8 mouse cellular contexts compared by ENCODE assay signal in the genomic region with DNA sequence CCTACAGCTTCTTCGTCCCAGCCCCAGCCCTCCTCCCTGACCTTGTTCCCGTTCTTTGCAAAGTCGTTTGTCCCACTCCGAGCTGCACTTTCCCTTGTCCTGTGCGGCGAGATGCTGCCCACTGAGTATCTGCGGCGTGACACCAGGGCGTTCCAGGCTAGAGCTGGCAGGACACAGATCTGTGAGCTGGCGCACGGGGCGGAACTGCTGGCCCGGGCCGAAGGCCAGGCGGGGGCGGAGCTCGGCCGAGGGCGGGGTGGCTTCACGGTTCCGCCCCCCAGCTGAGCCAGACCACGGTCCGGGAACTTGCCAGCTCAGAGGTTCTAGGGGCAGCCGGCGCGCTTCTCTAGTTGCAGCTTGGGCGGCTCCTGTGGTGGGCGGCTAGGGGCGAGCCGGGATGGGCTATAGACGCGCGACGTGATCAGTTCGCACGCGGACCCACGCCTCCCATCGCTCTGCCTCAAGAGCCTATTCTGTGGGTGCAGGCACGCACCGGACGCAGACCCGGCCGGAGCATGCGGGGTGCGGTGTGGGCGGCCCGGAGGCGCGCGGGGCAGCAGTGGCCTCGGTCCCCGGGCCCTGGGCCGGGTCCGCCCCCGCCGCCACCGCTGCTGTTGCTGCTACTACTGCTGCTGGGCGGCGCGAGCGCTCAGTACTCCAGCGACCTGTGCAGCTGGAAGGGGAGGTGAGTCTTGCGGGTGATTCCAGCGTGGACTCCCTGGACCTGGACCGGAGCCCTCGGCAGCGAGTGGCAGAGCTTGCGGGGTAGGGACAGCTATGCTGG. TPM values are rescaled to one million over a fixed set of nuclear protein-coding genes. Genes with fewer than 3 reads are reported as not detected.
DNase-seq lines count a peak whose midpoint lies in the region; ATAC-seq and TF ChIP-seq lines count a peak whose summit lies in the region.

No protein-coding gene starts in this region.

- no peak overlapping the region for H3K27ac ChIP-seq in MEL (ENCODE audit: control insufficient read depth, low read depth, low read length)
- no peak overlapping the region for H3K27ac ChIP-seq in cerebellum, adult 2 months (ENCODE audit: insufficient read depth, low read length)
- no peak overlapping the region; the same call in 1 of the 2 replicates for H3K27ac ChIP-seq in forebrain, postnatal 0 days (ENCODE audit: low read depth, low read length)
- H3K27ac ChIP-seq in lung, embryonic 14.5 days (ENCODE audit: low read depth) = peak overlapping the region; percentile 76
- H3K27ac ChIP-seq in thymus, adult 2 months (ENCODE audit: control insufficient read depth, insufficient read depth, low read length) = no peak overlapping the region

- peak overlapping the region; percentile 63 for H3K9ac ChIP-seq in MEL (ENCODE audit: control insufficient read depth, low read depth, low read length, poor library complexity, severe bottlenecking)
- peak overlapping the region; percentile 57 for H3K9ac ChIP-seq in forebrain, postnatal 0 days
- H3K9ac ChIP-seq in lung, embryonic 14.5 days = peak overlapping the region; percentile 66

- peak overlapping the region; percentile 100 for H3K4me2 ChIP-seq in forebrain, postnatal 0 days (ENCODE audit: low read depth)
- peak overlapping the region; percentile 88 for H3K4me2 ChIP-seq in lung, embryonic 14.5 days

- H3K4me1 ChIP-seq in MEL (ENCODE audit: control insufficient read depth in 1 of 2, insufficient read depth in 2 of 2, low read length in 2 of 2) = peaks cover 4 to 21% of the 10 kb centered on the region in 2 experiments; a peak in 3 of 4 replicates
- H3K4me1 ChIP-seq in cerebellum, adult 2 months (ENCODE audit: control insufficient read depth, insufficient read depth, low read length) = no peaks in the 10 kb centered on the region
- no peaks in the 10 kb centered on the region for H3K4me1 ChIP-seq in forebrain, postnatal 0 days (ENCODE audit: insufficient read depth)
- peaks cover 6% of the 10 kb centered on the region for H3K4me1 ChIP-seq in lung, embryonic 14.5 days (ENCODE audit: insufficient read depth)
- peaks cover 30% of the 10 kb centered on the region for H3K4me1 ChIP-seq in thymus, adult 2 months (replicated peaks; ENCODE audit: control insufficient read depth, insufficient read depth, low read length)

- H3K36me3 ChIP-seq in MEL (ENCODE audit: control insufficient read depth in 1 of 2, insufficient read depth in 2 of 2, low read length in 2 of 2) = peaks cover 0 to 10% of the 10 kb centered on the region in 2 experiments; a peak in 2 of 4 replicates
- no peaks in the 10 kb centered on the region for H3K36me3 ChIP-seq in forebrain, postnatal 0 days (ENCODE audit: insufficient read depth)
- no peaks in the 10 kb centered on the region for H3K36me3 ChIP-seq in lung, embryonic 14.5 days (ENCODE audit: insufficient read depth)
- no peaks in the 10 kb centered on the region for H3K36me3 ChIP-seq in thymus, adult 2 months (ENCODE audit: control insufficient read depth, insufficient read depth, low read length)

- H3K79me2 ChIP-seq in MEL (ENCODE audit: control insufficient read depth, insufficient read depth, low read length, poor library complexity) = no peaks in the 10 kb centered on the region

- no peak for TF ChIP-seq RAD21 in MEL (IDR thresholded peaks at IDR 0.05; ENCODE audit: low read depth, low read length)

- ATAC-seq in forebrain, postnatal 0 days = peak; percentile 81
- ATAC-seq in lung, embryonic 14.5 days (ENCODE audit: insufficient read depth) = peak; percentile 94
- peak; percentile 73 for ATAC-seq in neutrophil, adult 5-6 weeks (ENCODE audit: extremely low read depth, insufficient number of reproducible peaks, low FRiP score, poor library complexity, severe bottlenecking)

- peak overlapping the region; percentile 69 to 75 for H3K4me3 ChIP-seq in MEL (ENCODE audit: control insufficient read depth in 1 of 2, insufficient read depth in 1 of 2, low read depth in 2 of 2, low read length in 2 of 2)
- H3K4me3 ChIP-seq in cerebellum, adult 2 months (replicated peaks; ENCODE audit: insufficient read depth, low read depth, low read length) = peak overlapping the region; percentile 56
- peak overlapping the region; percentile 65 for H3K4me3 ChIP-seq in forebrain, postnatal 0 days (ENCODE audit: low read depth, low read length)
- peak overlapping the region; percentile 73 for H3K4me3 ChIP-seq in lung, embryonic 14.5 days (ENCODE audit: low read depth, low read length)
- peak overlapping the region; percentile 41 for H3K4me3 ChIP-seq in thymus, adult 2 months (ENCODE audit: control insufficient read depth, insufficient read depth, low read length)

- no peaks in the 10 kb centered on the region for H3K9me3 ChIP-seq in MEL (replicated peaks; ENCODE audit: insufficient read depth, low read length)
- no peaks in the 10 kb centered on the region for H3K9me3 ChIP-seq in forebrain, postnatal 0 days (ENCODE audit: low read length)
- H3K9me3 ChIP-seq in lung, embryonic 14.5 days (ENCODE audit: low read depth, low read length) = no peaks in the 10 kb centered on the region

- DNase-seq in MEL (ENCODE audit: low read depth, low spot score) = peak; percentile 84
- DNase-seq in cerebellum, adult 2 months = peak; percentile 82
- DNase-seq in forebrain, postnatal 0 days = peak; percentile 72
- peak; percentile 95 to 98 for DNase-seq in heart, postnatal 36 days
- peak; percentile 62 to 73 for DNase-seq in layer of hippocampus, adult 8-10 months (ENCODE audit: low spot score in 2 of 2)
- peak; percentile 95 for DNase-seq in lung, embryonic 14.5 days
- DNase-seq in thymus, adult 2 months = peak; percentile 29

- no peak for TF ChIP-seq EP300 in MEL (IDR thresholded peaks at IDR 0.05; ENCODE audit: low read depth in 1 of 2, low read length in 2 of 2)

- H3K27me3 ChIP-seq in MEL (ENCODE audit: control insufficient read depth in 1 of 2, insufficient read depth in 2 of 2, low read length in 2 of 2) = no peaks in the 10 kb centered on the region
- no peaks in the 10 kb centered on the region for H3K27me3 ChIP-seq in cerebellum, adult 2 months (ENCODE audit: control insufficient read depth, insufficient read depth, low read length)
- H3K27me3 ChIP-seq in forebrain, postnatal 0 days (ENCODE audit: insufficient read depth, low read length) = peaks cover 15% of the 10 kb centered on the region; the same call in 1 of the 2 replicates
- peaks cover 3% of the 10 kb centered on the region; the same call in 1 of the 2 replicates for H3K27me3 ChIP-seq in lung, embryonic 14.5 days (ENCODE audit: insufficient read depth, low read length)
- H3K27me3 ChIP-seq in thymus, adult 2 months (ENCODE audit: control insufficient read depth, insufficient read depth, low read length) = peaks cover 15% of the 10 kb centered on the region; the same call in 1 of the 2 replicates

- intact Hi-C loops in heart, postnatal 36 days (cut with DNase I) = loop anchor here (1.0 to 10.0 kb wide), 5 partner anchors 29 to 468 kb away; a partner anchor contains a TSS

- peak; percentile 26 to 46; a peak in 1 of 4 replicates for TF ChIP-seq POLR2A in MEL (IDR thresholded peaks at IDR 0.05; ENCODE audit: control insufficient read depth in 1 of 2, insufficient read depth in 1 of 2, low read depth in 1 of 2, low read length in 2 of 2, poor library complexity in 1 of 2)
- no peak for TF ChIP-seq POLR2A in cerebellum, adult 2 months (IDR thresholded peaks at IDR 0.05; ENCODE audit: borderline replicate concordance, insufficient read depth, low read length)
- no peak for TF ChIP-seq POLR2A in thymus, adult 2 months (IDR thresholded peaks at IDR 0.05; ENCODE audit: control insufficient read depth, extremely low read depth, insufficient read depth, low read length, poor library complexity)

- TF ChIP-seq CTCF in MEL (IDR thresholded peaks at IDR 0.05 in 2 of 3, conservative IDR thresholded peaks at IDR 0.05 in 1 of 3; ENCODE audit: control insufficient read depth in 1 of 3, insufficient read depth in 1 of 3, low read depth in 2 of 3, low read length in 3 of 3, poor library complexity in 1 of 3, severe bottlenecking in 1 of 3) = no peak
- no peak for TF ChIP-seq CTCF in cerebellum, adult 2 months (IDR thresholded peaks at IDR 0.05; ENCODE audit: borderline replicate concordance, insufficient read depth, low read depth, low read length)
- no peak for TF ChIP-seq CTCF in forebrain, postnatal 0 days (IDR thresholded peaks at IDR 0.05; ENCODE audit: low read depth)
- TF ChIP-seq CTCF in lung, embryonic 14.5 days (IDR thresholded peaks at IDR 0.05; ENCODE audit: low read depth) = no peak
- no peak for TF ChIP-seq CTCF in thymus, adult 2 months (IDR thresholded peaks at IDR 0.05; ENCODE audit: borderline replicate concordance, control insufficient read depth, extremely low read depth, insufficient read depth, low read length, poor library complexity)

- WGBS in cerebellum, adult 2 months = under 1% methylated on average over 67 of the region's 69 CpGs
- under 1% methylated on average over 67 of the region's 69 CpGs for WGBS in forebrain, postnatal 0 days
- under 1% methylated on average over 68 of the region's 69 CpGs for WGBS in lung, embryonic 14.5 days
- WGBS in thymus, adult 2 months = 2% methylated on average over 69 of the region's 69 CpGs

RNA-seq across cellular contexts. Expression of a gene that starts 1.0 kb away (rescaled TPM):
- 2.7 TPM in 2 replicates for total RNA-seq in MEL (2012; rRNA removed)
- 1 to 10 TPM in 1 of 2 experiments, not detected in 1; 2.9 TPM for polyA plus RNA-seq in MEL (2012; ENCODE audit: insufficient read depth in 1 of 2, insufficient read length in 2 of 2, low read depth in 1 of 2, low replicate concordance in 2 of 2, missing spikeins in 1 of 2)
- polyA plus RNA-seq in cerebellum, adult 2 months (2012; rRNA removed) = 10.8 and 13.2 TPM in 2 replicates
- total RNA-seq in forebrain, postnatal 0 days (2014; rRNA removed) = 9.6 and 13.3 TPM in 2 replicates
- 8.2 and 9.3 TPM in 2 replicates for polyA plus RNA-seq in forebrain, postnatal 0 days (2015; fragmentation: Nextera tagmentation; extraction: Ambion mirVana)
- 10 to 100 TPM; 17.6 to 21.5 TPM for total RNA-seq in heart, postnatal 36 days (2021)
- total RNA-seq in layer of hippocampus, adult 8-10 months (2022) = 10 to 100 TPM in 3 of 4 experiments, 1 to 10 TPM in 1; 9.0 to 14.8 (median 12.3) TPM
- 18.6 and 20.2 TPM in 2 replicates for polyA plus RNA-seq in lung, embryonic 14.5 days (2014; fragmentation: Nextera tagmentation; extraction: Ambion mirVana)
- total RNA-seq in neutrophil, adult 5-6 weeks (2017) = 62.1 and 76.2 TPM in 2 replicates
- polyA plus RNA-seq in thymus, adult 2 months (2012; rRNA removed) = 15.2 and 17.6 TPM in 2 replicates

RNA-seq across cellular contexts. Expression of a gene that starts 29.4 kb away (rescaled TPM):
- 3.6 and 4.7 TPM in 2 replicates for total RNA-seq in MEL (2012; rRNA removed)
- 1 to 10 TPM in 1 of 2 experiments, not detected in 1; 5.6 TPM for polyA plus RNA-seq in MEL (2012; ENCODE audit: insufficient read depth in 1 of 2, insufficient read length in 2 of 2, low read depth in 1 of 2, low replicate concordance in 2 of 2, missing spikeins in 1 of 2)
- 5.4 and 5.5 TPM in 2 replicates for polyA plus RNA-seq in cerebellum, adult 2 months (2012; rRNA removed)
- total RNA-seq in forebrain, postnatal 0 days (2014; rRNA removed) = 9.3 and 11.0 TPM in 2 replicates
- polyA plus RNA-seq in forebrain, postnatal 0 days (2015; fragmentation: Nextera tagmentation; extraction: Ambion mirVana) = 5.1 and 6.1 TPM in 2 replicates
- 1 to 10 TPM; 3.5 to 4.3 TPM for total RNA-seq in heart, postnatal 36 days (2021)
- 1 to 10 TPM; 6.8 to 8.4 (median 7.9) TPM for total RNA-seq in layer of hippocampus, adult 8-10 months (2022)
- polyA plus RNA-seq in lung, embryonic 14.5 days (2014; fragmentation: Nextera tagmentation; extraction: Ambion mirVana) = 7.3 and 8.0 TPM in 2 replicates
- 19.1 and 23.9 TPM in 2 replicates for total RNA-seq in neutrophil, adult 5-6 weeks (2017)
- 6.8 and 8.2 TPM in 2 replicates for polyA plus RNA-seq in thymus, adult 2 months (2012; rRNA removed)

Comparison
In these comparisons a context has a peak if more than half of its experiments do, and no peak if none do; other contexts are left out.
1. DNase-seq: peak in every context shown above with its lines; median percentile 96 in heart, postnatal 36 days; 95 in lung, embryonic 14.5 days; 84 in MEL; 82 in cerebellum, adult 2 months; 72 in forebrain, postnatal 0 days; 68 in layer of hippocampus, adult 8-10 months; 29 in thymus, adult 2 months.
2. POLR2A ChIP-seq: peak in MEL (2 of 2); none in cerebellum, adult 2 months (single experiment) and thymus, adult 2 months (single experiment).
3. Peak in every context shown above with its lines, with median percentiles within 50 percentile points of each other: H3K4me3 ChIP-seq, H3K9ac ChIP-seq and ATAC-seq.